8 mouse cellular contexts compared by ENCODE assay signal in the genomic region with DNA sequence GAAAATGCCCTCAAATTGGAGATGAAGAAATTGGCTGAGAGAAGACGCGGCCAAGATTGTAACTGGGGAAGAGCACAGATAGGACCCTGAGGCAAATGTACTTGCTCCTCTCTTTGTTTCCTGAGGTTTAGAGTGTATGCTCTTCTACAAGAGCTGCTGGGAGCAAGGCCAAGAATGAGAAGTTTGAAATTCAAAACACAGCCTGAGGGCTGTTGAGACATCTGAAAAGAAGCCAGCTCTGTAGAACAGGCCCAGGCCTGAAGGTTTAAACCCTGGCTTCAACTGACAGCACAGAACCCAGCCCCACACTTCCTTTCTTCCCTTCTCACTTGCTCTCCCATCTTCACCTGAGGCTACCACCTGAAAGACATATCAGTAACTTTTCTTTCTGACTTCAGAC. TPM values are rescaled to one million over a fixed set of nuclear protein-coding genes. Genes with fewer than 3 reads are reported as not detected.
DNase-seq lines count a peak whose midpoint lies in the region; ATAC-seq and TF ChIP-seq lines count a peak whose summit lies in the region.

No protein-coding gene starts in this region.

- no peak overlapping the region for H3K4me3 ChIP-seq in hindbrain, embryonic 13.5 days
- H3K4me3 ChIP-seq in hindbrain, embryonic 11.5 days (ENCODE audit: low read depth, low read length) = no peak overlapping the region
- peak overlapping the region in 1 of 3 experiments; percentile 73 for H3K4me3 ChIP-seq in CH12.LX (replicated peaks in 1 of 3; ENCODE audit: low read depth in 2 of 3, low read length in 2 of 3, poor library complexity in 1 of 3)
- no peak overlapping the region for H3K4me3 ChIP-seq in cortical plate, adult 2 months (ENCODE audit: insufficient read depth, low read length)
- H3K4me3 ChIP-seq in lung, embryonic 14.5 days (ENCODE audit: low read depth, low read length) = no peak overlapping the region

- ATAC-seq in hindbrain, embryonic 13.5 days (ENCODE audit: low FRiP score) = no peak
- ATAC-seq in hindbrain, embryonic 11.5 days (ENCODE audit: low FRiP score) = no peak
- ATAC-seq in lung, embryonic 14.5 days (ENCODE audit: insufficient read depth) = no peak
- no peak for ATAC-seq in activated CD4-positive, CD25-positive, alpha-beta regulatory T cell, adult 4 months

- peaks cover 33% of the 10 kb centered on the region for H3K79me2 ChIP-seq in CH12.LX (replicated peaks; ENCODE audit: control insufficient read depth, extremely low read depth, insufficient read depth, poor library complexity, severe bottlenecking)

- peaks cover 37% of the 10 kb centered on the region for H3K4me1 ChIP-seq in hindbrain, embryonic 13.5 days (replicated peaks)
- 0 out of 2 replicates have a peak, but pooled peaks cover 5% of the 10 kb centered on the region for H3K4me1 ChIP-seq in hindbrain, embryonic 11.5 days (replicated peaks; ENCODE audit: control insufficient read depth, insufficient read depth, low read length)
- H3K4me1 ChIP-seq in CH12.LX (ENCODE audit: control insufficient read depth in 1 of 2, insufficient read depth in 2 of 2) = peaks cover 0 to 36% of the 10 kb centered on the region in 2 experiments; a peak in 2 of 4 replicates
- peaks cover 10% of the 10 kb centered on the region; the same call in 1 of the 2 replicates for H3K4me1 ChIP-seq in cortical plate, adult 2 months (ENCODE audit: control insufficient read depth, insufficient read depth, low read length)
- H3K4me1 ChIP-seq in lung, embryonic 14.5 days (ENCODE audit: insufficient read depth) = peaks cover 11% of the 10 kb centered on the region

- 88% methylated on average over 2 of the region's 2 CpGs for WGBS in hindbrain, embryonic 13.5 days
- 90% methylated on average over 2 of the region's 2 CpGs for WGBS in hindbrain, embryonic 11.5 days
- 90% methylated on average over 2 of the region's 2 CpGs for WGBS in lung, embryonic 14.5 days

- no peak overlapping the region for H3K4me2 ChIP-seq in hindbrain, embryonic 13.5 days
- no peak overlapping the region for H3K4me2 ChIP-seq in hindbrain, embryonic 11.5 days (replicated peaks; ENCODE audit: low read depth, low read length)
- H3K4me2 ChIP-seq in CH12.LX (ENCODE audit: insufficient read depth, low read depth, poor library complexity, severe bottlenecking) = peak overlapping the region; percentile 86
- H3K4me2 ChIP-seq in lung, embryonic 14.5 days = peak overlapping the region; percentile 82; the same call in 1 of the 2 replicates

- no peak for TF ChIP-seq CTCF in CH12.LX (conservative IDR thresholded peaks at IDR 0.05 in 1 of 2, IDR thresholded peaks at IDR 0.05 in 1 of 2; ENCODE audit: low read depth in 2 of 2, low read length in 2 of 2)
- no peak for TF ChIP-seq CTCF in cortical plate, adult 2 months (IDR thresholded peaks at IDR 0.05; ENCODE audit: extremely low read depth, insufficient read depth, low read length)
- no peak for TF ChIP-seq CTCF in lung, embryonic 14.5 days (IDR thresholded peaks at IDR 0.05; ENCODE audit: low read depth)

- no peak for TF ChIP-seq RAD21 in CH12.LX (IDR thresholded peaks at IDR 0.05; ENCODE audit: low read depth, low read length)

- H3K27me3 ChIP-seq in hindbrain, embryonic 13.5 days = no peaks in the 10 kb centered on the region
- H3K27me3 ChIP-seq in hindbrain, embryonic 11.5 days (ENCODE audit: control insufficient read depth, insufficient read depth, low read length) = no peaks in the 10 kb centered on the region
- no peaks in the 10 kb centered on the region for H3K27me3 ChIP-seq in CH12.LX (replicated peaks)
- no peaks in the 10 kb centered on the region for H3K27me3 ChIP-seq in lung, embryonic 14.5 days (ENCODE audit: insufficient read depth, low read length)

- no peak for DNase-seq in hindbrain, embryonic 11.5 days (ENCODE audit: low spot score)
- no peak for DNase-seq in CH12.LX (ENCODE audit: extremely low read depth)
- DNase-seq in lung, embryonic 14.5 days = peak; percentile 56
- no peak for DNase-seq in urinary bladder, adult 2 months (ENCODE audit: low spot score)
- DNase-seq in layer of hippocampus, adult 9-10 months (ENCODE audit: low spot score) = no peak

- peaks cover 53% of the 10 kb centered on the region for H3K36me3 ChIP-seq in hindbrain, embryonic 13.5 days
- peaks cover 8% of the 10 kb centered on the region for H3K36me3 ChIP-seq in hindbrain, embryonic 11.5 days (ENCODE audit: control insufficient read depth, insufficient read depth, low read length)
- H3K36me3 ChIP-seq in CH12.LX (replicated peaks in 1 of 2; ENCODE audit: control insufficient read depth in 1 of 2, insufficient read depth in 1 of 2, low read length in 1 of 2) = peaks cover 51 to 70% of the 10 kb centered on the region in 2 experiments
- peaks cover 66% of the 10 kb centered on the region for H3K36me3 ChIP-seq in lung, embryonic 14.5 days (ENCODE audit: insufficient read depth)

- TF ChIP-seq EP300 in CH12.LX (IDR thresholded peaks at IDR 0.05; ENCODE audit: low read length) = no peak

- H3K9ac ChIP-seq in hindbrain, embryonic 13.5 days = 0 out of 2 replicates have a peak overlapping the region, but pooled peaks have one; percentile 1
- no peak overlapping the region for H3K9ac ChIP-seq in hindbrain, embryonic 11.5 days (ENCODE audit: low read depth, low read length)
- no peak overlapping the region; the same call in 1 of the 2 replicates for H3K9ac ChIP-seq in CH12.LX (ENCODE audit: insufficient read depth, low read depth)
- no peak overlapping the region for H3K9ac ChIP-seq in lung, embryonic 14.5 days

- TF ChIP-seq POLR2A in CH12.LX (IDR thresholded peaks at IDR 0.05; ENCODE audit: low read depth, low read length) = no peak
- TF ChIP-seq POLR2A in cortical plate, adult 2 months (IDR thresholded peaks at IDR 0.05; ENCODE audit: extremely low read depth, insufficient read depth, low read length) = no peak

- H3K9me3 ChIP-seq in hindbrain, embryonic 13.5 days = no peaks in the 10 kb centered on the region
- H3K9me3 ChIP-seq in hindbrain, embryonic 11.5 days (ENCODE audit: control insufficient read depth, low read length) = no peaks in the 10 kb centered on the region
- H3K9me3 ChIP-seq in CH12.LX (replicated peaks; ENCODE audit: low read length) = no peaks in the 10 kb centered on the region
- H3K9me3 ChIP-seq in lung, embryonic 14.5 days (ENCODE audit: low read depth, low read length) = no peaks in the 10 kb centered on the region

- in situ Hi-C loops in CH12.LX (cut with MboI; ENCODE audit: low pct_ligation_motif_present, low pct_unique_long_range_greater_than_20kb, low sequenced_read_pairs) = no loop called here

- dilution Hi-C loops in CH12.LX (cut with MboI; ENCODE audit: extremely low pct_ligation_motif_present, extremely low pct_unique_long_range_greater_than_20kb, low sequenced_read_pairs) = no loop called here

- peak overlapping the region; percentile 37; the same call in 1 of the 2 replicates for H3K27ac ChIP-seq in hindbrain, embryonic 13.5 days
- H3K27ac ChIP-seq in hindbrain, embryonic 11.5 days (ENCODE audit: low read depth, low read length) = no peak overlapping the region
- H3K27ac ChIP-seq in CH12.LX (ENCODE audit: insufficient read depth, low read depth) = no peak overlapping the region
- H3K27ac ChIP-seq in cortical plate, adult 2 months (ENCODE audit: insufficient read depth, low read length) = 0 out of 2 replicates have a peak overlapping the region, but pooled peaks have one; percentile 23
- no peak overlapping the region for H3K27ac ChIP-seq in lung, embryonic 14.5 days (ENCODE audit: low read depth)

RNA-seq across cellular contexts. Expression of a gene that starts 13.1 kb away (rescaled TPM):
- polyA plus RNA-seq in hindbrain, embryonic 13.5 days (2015; fragmentation: Nextera tagmentation; extraction: Ambion mirVana) = 153 and 163 TPM in 2 replicates
- polyA plus RNA-seq in hindbrain, embryonic 11.5 days (2014; fragmentation: Nextera tagmentation; extraction: Ambion mirVana) = 123 and 136 TPM in 2 replicates
- total RNA-seq in CH12.LX (2012; rRNA removed) (177 and 269 TPM in 2 replicates), CH12.LX (2014; rRNA removed) (251 and 284 TPM in 2 replicates)
- 432 and 478 TPM in 2 replicates for polyA plus RNA-seq in CH12.LX (2012; ENCODE audit: insufficient read length, low read depth)
- 200 TPM in 2 replicates for polyA plus RNA-seq in cortical plate, adult 2 months (2012; rRNA removed)
- polyA plus RNA-seq in lung, embryonic 14.5 days (2014; fragmentation: Nextera tagmentation; extraction: Ambion mirVana) = 85.0 and 89.1 TPM in 2 replicates
- polyA plus RNA-seq in activated CD4-positive, CD25-positive, alpha-beta regulatory T cell, adult 4 months (2017; shearing (Covaris generic)) = 10 to 100 TPM; 60.3 to 69.3 TPM
- 103 and 115 TPM in 2 replicates for polyA plus RNA-seq in urinary bladder, adult 2 months (2012; rRNA removed)

RNA-seq across cellular contexts. Expression of a gene that starts 25.6 kb away (rescaled TPM):
- polyA plus RNA-seq in hindbrain, embryonic 13.5 days (2015; fragmentation: Nextera tagmentation; extraction: Ambion mirVana) = 82.6 and 89.9 TPM in 2 replicates
- 83.6 and 87.1 TPM in 2 replicates for polyA plus RNA-seq in hindbrain, embryonic 11.5 days (2014; fragmentation: Nextera tagmentation; extraction: Ambion mirVana)
- total RNA-seq in CH12.LX (2012; rRNA removed) (133 and 179 TPM in 2 replicates), CH12.LX (2014; rRNA removed) (182 and 203 TPM in 2 replicates)
- polyA plus RNA-seq in CH12.LX (2012; ENCODE audit: insufficient read length, low read depth) = 208 and 235 TPM in 2 replicates
- polyA plus RNA-seq in cortical plate, adult 2 months (2012; rRNA removed) = 50.2 and 51.3 TPM in 2 replicates
- polyA plus RNA-seq in lung, embryonic 14.5 days (2014; fragmentation: Nextera tagmentation; extraction: Ambion mirVana) = 83.4 and 88.0 TPM in 2 replicates
- polyA plus RNA-seq in activated CD4-positive, CD25-positive, alpha-beta regulatory T cell, adult 4 months (2017; shearing (Covaris generic)) = 10 to 100 TPM; 43.3 to 70.5 TPM
- polyA plus RNA-seq in urinary bladder, adult 2 months (2012; rRNA removed) = 37.9 and 45.9 TPM in 2 replicates

RNA-seq across cellular contexts. Expression of a gene that starts 30.5 kb away (rescaled TPM):
- polyA plus RNA-seq in hindbrain, embryonic 13.5 days (2015; fragmentation: Nextera tagmentation; extraction: Ambion mirVana) = 1.9 and 3.0 TPM in 2 replicates
- polyA plus RNA-seq in hindbrain, embryonic 11.5 days (2014; fragmentation: Nextera tagmentation; extraction: Ambion mirVana) = 1.6 and 2.6 TPM in 2 replicates
- total RNA-seq in CH12.LX (2012; rRNA removed) (3.8 and 4.8 TPM in 2 replicates), CH12.LX (2014; rRNA removed) (1.0 and 2.4 TPM in 2 replicates)
- polyA plus RNA-seq in CH12.LX (2012; ENCODE audit: insufficient read length, low read depth) = 3.1 and 4.3 TPM in 2 replicates
- 0.59 TPM in 1 of 2 replicates, not detected in the other for polyA plus RNA-seq in cortical plate, adult 2 months (2012; rRNA removed)
- 1.2 and 2.3 TPM in 2 replicates for polyA plus RNA-seq in lung, embryonic 14.5 days (2014; fragmentation: Nextera tagmentation; extraction: Ambion mirVana)
- polyA plus RNA-seq in activated CD4-positive, CD25-positive, alpha-beta regulatory T cell, adult 4 months (2017; shearing (Covaris generic)) = not detected
- 0.19 and 0.28 TPM in 2 replicates for polyA plus RNA-seq in urinary bladder, adult 2 months (2012; rRNA removed)

RNA-seq across cellular contexts. Expression of a gene that starts 31.2 kb away (rescaled TPM):
- 120 and 128 TPM in 2 replicates for polyA plus RNA-seq in hindbrain, embryonic 13.5 days (2015; fragmentation: Nextera tagmentation; extraction: Ambion mirVana)
- 100 and 111 TPM in 2 replicates for polyA plus RNA-seq in hindbrain, embryonic 11.5 days (2014; fragmentation: Nextera tagmentation; extraction: Ambion mirVana)
- total RNA-seq in CH12.LX (2012; rRNA removed) (47.5 and 48.1 TPM in 2 replicates), CH12.LX (2014; rRNA removed) (49.1 and 49.7 TPM in 2 replicates)
- polyA plus RNA-seq in CH12.LX (2012; ENCODE audit: insufficient read length, low read depth) = 35.2 and 39.3 TPM in 2 replicates
- 106 and 109 TPM in 2 replicates for polyA plus RNA-seq in cortical plate, adult 2 months (2012; rRNA removed)
- 122 and 126 TPM in 2 replicates for polyA plus RNA-seq in lung, embryonic 14.5 days (2014; fragmentation: Nextera tagmentation; extraction: Ambion mirVana)
- polyA plus RNA-seq in activated CD4-positive, CD25-positive, alpha-beta regulatory T cell, adult 4 months (2017; shearing (Covaris generic)) = 100 to 1,000 TPM; 109 to 113 TPM
- polyA plus RNA-seq in urinary bladder, adult 2 months (2012; rRNA removed) = 96.5 and 99.1 TPM in 2 replicates

RNA-seq across cellular contexts. Expression of a gene that starts 46.5 kb away (rescaled TPM):
- polyA plus RNA-seq in hindbrain, embryonic 13.5 days (2015; fragmentation: Nextera tagmentation; extraction: Ambion mirVana) = 0.51 and 0.71 TPM in 2 replicates
- 0.13 and 0.20 TPM in 2 replicates for polyA plus RNA-seq in hindbrain, embryonic 11.5 days (2014; fragmentation: Nextera tagmentation; extraction: Ambion mirVana)
- not detected in 2 replicates for total RNA-seq in CH12.LX (2012; rRNA removed)
- total RNA-seq in CH12.LX (2014; rRNA removed) = not detected in 2 replicates
- 0.14 TPM in 1 of 2 replicates, not detected in the other for polyA plus RNA-seq in CH12.LX (2012; ENCODE audit: insufficient read length, low read depth)
- 109 and 117 TPM in 2 replicates for polyA plus RNA-seq in cortical plate, adult 2 months (2012; rRNA removed)
- polyA plus RNA-seq in lung, embryonic 14.5 days (2014; fragmentation: Nextera tagmentation; extraction: Ambion mirVana) = 0.05 and 0.08 TPM in 2 replicates
- polyA plus RNA-seq in activated CD4-positive, CD25-positive, alpha-beta regulatory T cell, adult 4 months (2017; shearing (Covaris generic)) = not detected
- 0.04 and 0.06 TPM in 2 replicates for polyA plus RNA-seq in urinary bladder, adult 2 months (2012; rRNA removed)

Comparison
In these comparisons a context has a peak if more than half of its experiments do, and no peak if none do; other contexts are left out.
1. H3K27ac ChIP-seq: peak in hindbrain, embryonic 13.5 days (single experiment) and cortical plate, adult 2 months (single experiment); none in hindbrain, embryonic 11.5 days (single experiment), CH12.LX (single experiment) and lung, embryonic 14.5 days (single experiment).
2. H3K4me2 ChIP-seq: peak in CH12.LX (single experiment) and lung, embryonic 14.5 days (single experiment); none in hindbrain, embryonic 13.5 days (single experiment) and hindbrain, embryonic 11.5 days (single experiment).